Mouse (Mus musculus): ENCODE measurements around the gene Scand1.

- TF ChIP-seq CTCF (IDR thresholded peaks at IDR 0.05; ENCODE audit: borderline replicate concordance, insufficient read depth, low read depth, low read length) (no peak), POLR2A (IDR thresholded peaks at IDR 0.05; ENCODE audit: borderline replicate concordance, insufficient read depth, low read length) (no peak)
These were observed 44.9 kb downstream of the Scand1 start for GRCm38 (mm10) chr2:156267636-156268035.

All from cerebellum, adult 2 months (tissue).